Mouse (Mus musculus): ENCODE measurements around the gene Fbln1.
A peak's percentile ranks its signal among the peaks of the same experiment; 100 is the strongest.

The Fbln1 gene

DNA sequence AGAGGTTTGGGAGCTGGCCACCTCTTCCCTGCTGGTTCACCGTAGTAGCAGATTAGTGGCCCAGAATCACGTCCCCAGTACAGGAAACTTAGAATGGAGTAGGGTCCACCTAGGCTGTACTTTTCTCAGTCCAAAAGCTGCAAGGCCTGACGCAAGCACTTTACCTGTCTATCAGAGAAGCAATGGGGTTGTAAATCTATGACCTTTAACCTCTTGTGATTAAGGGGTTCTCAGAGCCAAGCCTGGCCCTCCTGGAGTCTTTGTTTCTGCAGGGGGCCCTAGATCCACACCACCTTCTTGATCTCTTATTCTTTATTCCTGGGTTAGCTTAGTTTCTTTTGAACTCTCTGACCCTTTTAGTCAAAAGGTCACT lies 940 bp downstream of the Fbln1 start:
- no peak for DNase-seq (ENCODE audit: low read depth, low spot score)

DNA sequence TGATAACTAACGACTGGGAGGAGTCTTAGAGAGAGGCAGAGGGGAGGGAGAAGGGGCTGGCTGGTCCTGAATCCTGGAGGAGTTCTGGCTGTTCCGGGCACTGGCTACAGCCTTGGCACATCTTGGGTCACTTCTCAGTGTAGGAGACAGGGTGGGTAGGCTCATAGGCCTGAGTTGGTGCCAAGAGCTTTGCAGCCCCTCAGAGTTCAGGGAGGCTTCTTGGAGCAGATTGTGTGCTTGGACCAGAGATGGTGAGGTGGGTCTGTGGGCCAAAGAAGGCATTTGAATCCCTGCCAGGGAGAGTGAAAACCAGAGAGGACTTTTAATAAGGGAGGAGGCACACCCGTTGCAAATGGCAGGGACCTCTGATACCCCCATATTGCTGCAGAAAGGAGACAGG lies 1.3 kb downstream of the Fbln1 start:
- no peak for DNase-seq (ENCODE audit: low read depth, low spot score)

DNA sequence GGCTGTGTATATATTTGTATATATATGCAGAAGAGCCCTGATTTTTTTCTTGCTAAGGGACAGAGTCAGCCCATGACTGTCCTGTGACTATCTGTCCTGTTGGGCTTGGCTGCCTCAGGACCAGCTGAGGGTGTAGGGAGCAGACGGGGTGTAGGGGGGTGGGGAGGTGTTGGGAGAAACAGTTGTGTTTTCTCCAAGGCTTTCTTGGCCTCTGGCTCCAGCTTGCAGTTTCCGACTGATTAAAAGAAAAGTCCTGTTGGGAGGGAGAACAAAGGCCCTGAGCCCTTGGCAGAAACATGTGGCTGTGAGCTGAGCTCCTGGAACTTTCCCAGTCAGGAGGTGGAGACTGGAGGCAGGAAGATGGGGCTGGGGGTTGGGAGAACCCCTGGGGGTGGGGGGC lies 2.0 kb downstream of the Fbln1 start:
- peak; percentile 50 for DNase-seq (ENCODE audit: low read depth, low spot score)

- no peak for DNase-seq (ENCODE audit: low read depth, low spot score)
These were observed 2.6 kb downstream of the Fbln1 start for GRCm38 (mm10) chr15:85208332-85208731.

GRCm38 (mm10) chr15:85209341-85209740 lies 3.6 kb downstream of the Fbln1 start:
- DNase-seq (ENCODE audit: low read depth, low spot score) = no peak

DNA sequence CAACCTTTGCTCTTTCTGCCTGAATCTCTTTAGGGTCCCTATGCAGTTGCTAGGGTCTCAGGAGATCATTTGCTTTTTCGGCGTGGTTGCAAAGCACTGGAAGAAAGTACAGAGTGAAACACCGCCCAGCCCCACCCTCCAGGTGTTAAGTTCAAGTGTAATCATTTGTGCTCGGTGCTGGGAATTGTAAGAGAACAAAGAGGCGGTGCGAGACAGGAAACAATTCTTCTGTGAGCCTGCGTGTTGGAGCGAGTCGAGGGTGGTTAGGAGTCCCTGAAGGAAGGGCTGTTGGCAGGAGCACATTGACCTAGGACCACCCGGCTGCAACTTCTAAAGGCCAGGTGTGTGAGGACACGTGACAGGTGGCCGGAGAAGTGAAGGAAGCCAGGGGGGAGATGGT lies 4.9 kb downstream of the Fbln1 start:
- DNase-seq (ENCODE audit: low read depth, low spot score) = no peak

GRCm38 (mm10) chr15:85211101-85211760 lies 5.5 kb downstream of the Fbln1 start:
- no peak for DNase-seq (ENCODE audit: low read depth, low spot score)

- no peak for DNase-seq (ENCODE audit: low read depth, low spot score)
These were observed 10.5 kb downstream of the Fbln1 start for GRCm38 (mm10) chr15:85216069-85216813.

GRCm38 (mm10) chr15:85218617-85219265 lies 13.0 kb downstream of the Fbln1 start:
- no peak for DNase-seq (ENCODE audit: low read depth, low spot score)

GRCm38 (mm10) chr15:85220371-85220770 lies 14.6 kb downstream of the Fbln1 start:
- no peak for DNase-seq (ENCODE audit: low read depth, low spot score)

GRCm38 (mm10) chr15:85221115-85221854 lies 15.5 kb downstream of the Fbln1 start:
- no peak for DNase-seq (ENCODE audit: low read depth, low spot score)

DNA sequence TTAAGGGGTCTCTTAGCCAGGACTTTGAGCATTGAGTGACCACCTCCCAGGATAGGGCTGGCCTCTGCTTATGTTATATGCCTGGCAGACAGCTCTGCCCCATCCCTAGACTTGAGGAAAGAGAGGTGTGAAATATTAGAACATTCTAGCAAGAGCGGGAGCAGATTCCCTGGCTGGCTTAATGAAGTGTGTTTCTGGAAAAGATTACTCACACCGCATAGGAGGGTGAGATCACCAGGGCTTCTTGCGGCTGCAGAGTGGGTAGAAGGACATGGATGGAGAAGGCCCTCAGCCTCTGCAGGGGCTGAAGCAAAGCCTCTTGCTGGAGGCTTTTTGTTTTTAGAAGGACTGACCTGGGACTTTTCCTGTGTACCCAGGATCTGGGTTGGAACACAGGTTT lies 19.9 kb downstream of the Fbln1 start:
- DNase-seq (ENCODE audit: low read depth, low spot score) = no peak

- no peak for DNase-seq (ENCODE audit: low read depth, low spot score)
These were observed 21.1 kb downstream of the Fbln1 start for GRCm38 (mm10) chr15:85226841-85227240.

DNA sequence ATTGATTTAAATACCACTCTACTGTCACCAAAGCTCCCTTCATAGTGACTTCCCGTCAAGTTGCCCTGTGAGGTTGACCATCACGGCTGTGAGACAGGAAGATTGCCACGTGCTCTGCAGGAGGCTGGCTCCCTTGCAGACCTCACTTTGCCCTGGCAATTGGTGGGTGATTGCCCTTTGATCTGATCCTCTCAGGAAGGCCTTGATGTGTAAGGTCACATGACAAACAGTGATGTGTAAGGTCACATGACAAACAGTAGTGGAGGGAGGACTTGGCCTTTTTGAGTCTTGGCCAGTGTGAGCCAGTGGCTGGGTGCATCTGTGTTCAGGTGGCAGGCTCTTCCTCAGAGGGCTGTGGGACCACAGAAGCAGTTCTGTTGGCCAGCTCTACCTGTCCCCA lies 22.8 kb downstream of the Fbln1 start:
- no peak for DNase-seq (ENCODE audit: low read depth, low spot score)

- DNase-seq (ENCODE audit: low read depth, low spot score) = no peak
These were observed 24.3 kb downstream of the Fbln1 start for GRCm38 (mm10) chr15:85229960-85230535.

- DNase-seq (ENCODE audit: low read depth, low spot score) = no peak
These were observed 24.9 kb downstream of the Fbln1 start for GRCm38 (mm10) chr15:85230613-85231012.

DNA sequence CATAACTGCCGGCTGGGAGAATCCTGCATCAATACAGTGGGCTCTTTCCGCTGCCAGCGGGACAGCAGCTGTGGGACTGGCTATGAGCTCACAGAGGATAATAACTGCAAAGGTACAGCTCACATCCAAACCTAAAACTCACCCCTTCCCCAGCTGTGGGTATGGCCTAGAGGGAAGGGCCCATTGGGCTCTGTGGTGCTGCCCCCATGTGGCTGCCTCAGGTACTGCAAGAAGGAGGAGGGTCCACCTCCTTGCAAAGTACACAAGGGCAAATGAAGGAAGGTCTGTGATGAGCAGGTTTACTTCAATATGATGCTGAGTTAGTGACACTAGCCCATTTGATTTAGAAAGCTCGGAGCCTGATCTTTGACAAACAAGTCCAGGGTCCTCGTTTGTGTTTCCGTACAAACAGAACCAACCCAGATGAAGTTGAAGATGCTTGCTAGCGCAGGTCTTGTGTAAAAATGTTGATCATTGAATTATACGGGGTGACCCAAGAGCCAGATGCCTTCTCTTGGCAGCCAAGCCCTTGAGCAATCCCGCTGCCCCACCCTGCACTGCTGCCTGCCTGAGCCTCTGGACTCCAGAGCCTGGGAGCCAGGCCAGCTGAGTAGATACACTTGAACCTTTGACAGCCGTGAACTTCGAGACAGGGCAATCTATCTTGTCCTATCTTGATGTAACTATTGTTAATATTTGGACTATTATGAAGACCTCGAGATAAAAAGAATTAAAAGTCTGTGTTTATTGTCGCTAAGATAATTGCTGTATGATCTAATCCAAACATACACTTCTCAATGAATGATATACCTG lies 25.9 kb downstream of the Fbln1 start:
- DNase-seq (ENCODE audit: low read depth, low spot score) = peak; percentile 64

DNA sequence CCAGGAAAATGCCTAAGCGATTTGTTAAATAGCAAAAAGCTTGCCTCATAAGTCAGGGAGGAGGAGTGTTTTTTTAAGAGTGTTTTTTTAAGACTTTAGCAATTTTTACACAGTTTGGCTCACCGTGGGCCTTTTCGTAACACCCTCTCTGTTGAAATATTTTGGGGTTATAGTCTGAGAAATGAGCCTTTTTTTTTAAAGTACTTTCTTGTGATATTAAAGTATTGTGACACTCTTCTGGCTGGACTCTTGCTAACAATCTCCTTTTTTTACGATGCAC lies 26.4 kb downstream of the Fbln1 start:
- peak; percentile 46 for DNase-seq (ENCODE audit: low read depth, low spot score)

DNA sequence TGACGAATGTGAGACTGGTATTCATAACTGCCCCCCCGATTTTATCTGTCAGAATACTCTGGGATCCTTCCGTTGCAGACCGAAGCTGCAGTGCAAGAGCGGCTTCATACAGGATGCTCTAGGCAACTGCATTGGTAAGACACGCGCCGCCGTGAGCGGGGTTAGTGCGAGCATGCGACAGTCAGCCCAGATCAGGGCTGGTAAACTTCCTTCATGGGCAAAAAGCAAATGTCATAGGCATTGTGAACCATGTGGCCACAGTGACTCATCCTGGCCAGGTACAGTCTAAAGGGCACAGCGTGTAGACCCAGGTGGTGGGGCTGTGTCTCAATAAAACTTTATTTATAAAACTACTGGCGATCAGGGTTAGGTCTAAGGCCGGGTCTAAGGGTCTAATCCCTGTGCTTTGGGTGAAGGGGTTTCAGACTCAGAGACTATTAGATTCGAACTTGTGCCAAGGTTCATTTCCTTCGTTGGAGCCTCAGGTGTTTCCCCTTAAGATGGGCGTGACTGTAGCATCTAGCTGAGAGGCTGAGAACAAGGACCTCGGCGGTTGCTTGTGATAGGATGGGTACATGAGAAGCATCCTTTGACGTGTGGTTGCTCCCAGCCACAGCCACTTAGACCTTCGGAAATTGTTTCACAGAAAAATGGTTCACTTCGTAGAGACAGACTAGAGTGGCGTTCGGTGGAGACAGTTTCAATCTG lies 26.9 kb downstream of the Fbln1 start:
- no peak for DNase-seq (ENCODE audit: low read depth, low spot score)

GRCm38 (mm10) chr15:85233251-85233611 lies 27.5 kb downstream of the Fbln1 start:
- no peak for DNase-seq (ENCODE audit: low read depth, low spot score)

GRCm38 (mm10) chr15:85233690-85234089 lies 27.9 kb downstream of the Fbln1 start:
- DNase-seq (ENCODE audit: low read depth, low spot score) = no peak
